Mouse (Mus musculus) adrenal gland, postnatal 36 days (tissue): ENCODE results near the gene Dkk2. TPM values are rescaled to one million over a fixed set of nuclear protein-coding genes. Genes with fewer than 3 reads are reported as not detected.
A peak's percentile ranks its signal among the peaks of the same experiment; 100 is the strongest.
"Not testable (repeated sequence)": the region's sequence is repeated elsewhere in the genome, so short reads cannot be mapped to it uniquely, and the experiment has no call there.

Experiments used
- DNase-seq, 2 experiments: peaks; one replicate each; pipeline ENCODE4 v3.0.0; 2021; ENCODE audit warnings: mixed read lengths in 1 of 2
- long read RNA-seq, 2 experiments: library from polyadenylated mRNA; stranded (forward); transcript quantifications; one replicate each; pipeline ENCODE4 v2.0.0; 2021; ENCODE audit warnings: borderline sequencing depth in 2 of 2
- total RNA-seq, 2 experiments: library from RNA; stranded (reverse); gene quantifications; 2 replicates each; pipeline ENCODE4 v1.2.3; 2021

Dkk2 gene
- total RNA-seq: 1 to 10 TPM; 3.4 to 4.0 TPM
- long read RNA-seq, experiment 1, transcript Dkk2-201 (4 exons, 3,705 nt): major isoform, 5 of 7 reads
- long read RNA-seq, experiment 1, partial matches to known transcripts: 1 of 7 reads
- long read RNA-seq, experiment 1, other reads (novel, unspliced or antisense): 1 of 7 reads
- long read RNA-seq, experiment 2: 0 reads

DNA sequence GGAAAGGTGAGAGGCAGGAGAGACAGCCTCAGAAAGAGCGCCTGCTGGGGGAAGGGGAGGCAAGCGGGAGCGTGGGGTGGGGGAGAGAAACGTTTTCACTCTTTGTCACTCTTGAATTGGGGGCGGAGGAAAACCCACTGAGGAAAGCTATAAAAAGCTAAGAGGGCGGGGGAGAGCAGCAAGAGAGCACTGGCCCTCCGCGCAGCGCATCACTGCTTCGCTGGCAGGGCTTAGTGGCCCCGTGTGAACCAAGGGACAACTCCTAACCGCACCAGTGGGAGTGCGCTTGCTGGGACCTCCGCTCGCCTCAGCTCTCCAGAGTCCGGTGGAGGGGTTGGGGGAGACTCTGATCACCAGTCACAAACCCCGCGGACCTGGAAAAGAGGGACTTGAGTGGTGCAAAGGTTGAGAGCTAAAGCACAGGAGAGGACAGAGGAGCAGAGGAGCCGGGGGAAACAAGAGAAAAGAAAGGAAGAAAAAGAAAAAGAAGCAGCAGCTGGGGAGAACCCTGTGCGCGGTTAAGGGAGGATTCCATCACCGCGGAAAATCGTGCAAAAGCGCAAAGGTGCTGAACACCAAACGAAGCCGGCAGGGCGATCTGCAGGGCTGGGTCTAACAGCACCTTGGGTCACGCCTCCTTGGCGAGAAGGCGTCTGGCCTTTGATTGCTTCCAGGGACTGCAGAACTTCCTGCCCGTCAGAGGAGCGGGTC is at the start of gene Dkk2:
Dkk2 (plus strand) TSS at position 181 of the 711 bp plus-strand sequence.
- DNase-seq: peak; percentile 10 to 15

DNA sequence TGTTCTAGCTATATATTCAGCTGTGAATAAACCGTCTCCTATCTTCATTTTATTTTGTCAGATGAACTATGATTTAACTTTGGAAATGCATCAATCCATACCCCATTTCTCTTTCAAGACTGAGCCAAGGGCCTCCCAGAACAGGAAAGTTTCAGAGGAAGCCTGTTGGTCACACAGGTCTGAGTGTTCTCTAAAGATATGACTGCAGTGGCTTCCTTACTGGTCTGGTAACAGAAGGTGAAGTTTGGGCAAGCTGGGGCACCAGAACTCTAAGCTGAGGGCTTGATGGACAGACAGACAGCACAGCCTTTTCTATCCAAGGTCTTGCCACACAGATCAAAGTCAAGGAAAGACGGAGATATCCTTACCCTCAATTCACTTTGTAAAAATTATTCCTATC is 48.4 kb upstream of the Dkk2 start:
- DNase-seq: no peak

GRCm38 (mm10) chr3:132037670-132038069 is 47.4 kb upstream of the Dkk2 start:
- no peak for DNase-seq

GRCm38 (mm10) chr3:132040066-132040465 is 45.0 kb upstream of the Dkk2 start:
- DNase-seq: no peak

DNA sequence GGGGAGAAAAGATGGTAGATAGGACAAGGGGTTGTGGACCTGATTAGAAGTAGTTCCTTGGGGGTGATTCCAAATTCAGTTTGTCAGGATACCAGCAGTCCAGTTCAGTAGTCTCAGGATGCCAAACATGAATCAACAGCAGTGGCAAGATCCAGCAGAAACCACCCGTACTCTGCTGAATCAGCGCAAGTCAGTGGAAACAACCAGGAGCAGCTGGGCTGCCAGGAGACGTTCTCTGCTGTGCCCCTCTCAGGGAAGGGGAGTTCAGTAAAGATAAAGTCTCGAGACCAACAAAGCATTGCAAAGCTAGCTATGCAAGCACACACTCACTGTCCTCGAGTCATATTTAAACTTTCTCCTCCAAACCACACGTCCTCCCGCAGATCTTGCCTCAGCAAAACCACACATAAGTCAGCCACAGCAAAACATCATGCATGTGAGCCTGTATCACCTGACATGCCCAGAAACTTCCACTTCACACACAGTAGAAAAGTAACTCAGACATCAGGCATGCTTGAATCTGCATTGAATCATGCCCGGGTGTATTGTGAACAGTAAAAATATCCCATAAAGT is 34.1 kb upstream of the Dkk2 start:
- DNase-seq: no peak

DNA sequence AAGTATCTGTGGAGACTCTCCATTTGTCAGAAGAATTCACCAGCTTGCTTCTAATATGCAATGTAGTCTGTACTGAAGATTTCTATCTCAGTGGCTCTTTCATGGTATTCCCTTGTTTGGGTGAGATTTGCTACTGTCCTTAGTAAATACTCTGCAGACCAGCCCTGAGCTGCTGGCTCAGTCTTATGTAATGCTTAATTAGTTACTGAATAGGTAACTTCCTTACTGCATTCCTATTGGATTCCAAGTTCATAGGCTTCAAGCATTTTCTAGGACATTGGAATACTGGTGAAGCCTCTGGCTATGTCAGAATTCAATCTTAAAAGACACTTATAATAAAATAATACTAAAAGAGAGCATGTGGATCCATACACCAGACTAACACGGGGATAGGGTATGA is 22.3 kb upstream of the Dkk2 start:
- not testable (repeated sequence) for DNase-seq

- no peak for DNase-seq
Measured at GRCm38 (mm10) chr3:132063374-132063773, 21.7 kb upstream of the Dkk2 start.

DNA sequence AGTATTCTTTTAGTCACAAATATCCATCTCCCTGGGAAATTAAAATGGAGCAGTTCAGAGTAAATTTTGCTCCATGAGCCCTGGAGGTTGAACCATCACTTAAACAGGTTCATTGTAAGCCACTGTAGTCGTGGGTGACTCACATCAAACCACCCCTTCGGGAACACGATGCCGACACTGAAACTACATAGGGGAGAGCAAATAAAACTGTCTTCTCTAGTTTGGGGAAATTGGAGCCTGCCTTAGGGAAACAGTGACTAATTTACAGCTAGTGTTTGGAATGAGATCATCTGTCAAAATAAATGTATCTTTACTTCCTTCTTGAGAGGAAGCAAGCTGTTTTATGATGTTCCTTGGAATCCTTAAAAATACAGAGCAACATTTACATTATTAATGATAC is 21.1 kb upstream of the Dkk2 start:
- no peak for DNase-seq

DNA sequence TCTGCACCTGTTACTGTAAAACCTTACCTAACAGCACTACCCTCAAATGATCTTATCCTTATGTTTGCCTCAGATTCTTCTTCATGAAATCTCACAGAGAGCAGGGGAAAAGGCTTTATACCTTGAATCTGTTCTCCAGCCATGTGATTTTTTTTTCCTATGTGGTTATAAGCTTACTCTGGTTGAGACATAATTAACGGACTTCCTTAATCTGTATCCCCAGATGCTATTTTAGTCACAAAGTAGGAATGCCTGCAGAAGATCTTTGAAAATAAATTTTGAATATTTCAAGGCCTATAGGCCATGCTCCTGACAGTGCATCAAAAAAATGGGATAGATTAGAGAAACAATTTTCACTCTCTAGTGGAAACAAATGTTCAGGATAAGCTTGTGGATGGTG is 20.2 kb upstream of the Dkk2 start:
- DNase-seq: no peak

DNA sequence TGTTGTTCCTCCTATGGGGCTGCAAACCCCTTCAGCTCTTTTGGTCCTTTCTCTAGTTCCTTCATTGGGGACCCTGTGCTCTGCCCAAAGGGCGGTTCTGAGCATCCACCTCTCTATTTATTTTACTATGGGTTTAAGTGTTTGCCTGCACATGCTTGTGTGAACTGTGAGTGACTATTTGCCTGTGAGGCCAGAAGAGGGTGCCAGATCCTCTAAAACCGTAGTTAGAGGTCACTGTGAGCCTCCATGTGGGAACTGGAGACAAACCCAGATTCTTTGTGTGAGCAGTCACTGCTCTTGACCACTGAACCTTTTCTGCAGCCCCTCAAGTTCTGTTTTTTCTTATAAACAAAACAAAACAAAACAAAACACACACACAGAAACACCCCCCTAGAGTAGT is 14.1 kb upstream of the Dkk2 start:
- peak in 1 of 2 experiments; percentile 29 for DNase-seq

- DNase-seq: peak; percentile 64 to 77
Measured at GRCm38 (mm10) chr3:132084018-132084417, 1.1 kb upstream of the Dkk2 start.

- no peak for DNase-seq
Measured at GRCm38 (mm10) chr3:132084680-132085079, 412 bp upstream of the Dkk2 start.

DNA sequence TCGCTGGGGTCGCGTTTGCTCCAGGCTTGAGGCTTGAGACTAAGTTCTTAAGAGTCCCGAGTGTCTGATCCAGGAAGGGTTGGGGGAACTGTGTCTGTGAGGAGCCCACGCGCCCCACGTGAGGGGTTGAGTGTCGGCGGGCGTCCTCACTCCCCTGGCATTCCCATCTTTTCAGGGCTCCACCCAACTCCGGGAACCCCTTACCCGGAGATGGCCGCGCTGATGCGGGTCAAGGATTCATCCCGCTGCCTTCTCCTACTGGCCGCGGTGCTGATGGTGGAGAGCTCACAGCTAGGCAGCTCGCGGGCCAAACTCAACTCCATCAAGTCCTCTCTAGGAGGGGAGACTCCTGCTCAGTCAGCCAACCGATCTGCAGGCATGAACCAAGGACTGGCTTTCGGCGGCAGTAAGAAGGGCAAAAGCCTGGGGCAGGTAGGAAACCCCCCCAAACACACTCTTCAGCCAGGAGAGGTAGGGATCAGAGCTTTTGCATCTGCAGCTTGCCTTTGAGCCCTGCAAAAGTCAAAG is 795 bp downstream of the Dkk2 start:
- no peak for DNase-seq

GRCm38 (mm10) chr3:132086461-132086860 is 1.4 kb downstream of the Dkk2 start:
- DNase-seq: no peak

- peak; percentile 10 to 33 for DNase-seq
Measured at GRCm38 (mm10) chr3:132087011-132087486, 2.0 kb downstream of the Dkk2 start.

DNA sequence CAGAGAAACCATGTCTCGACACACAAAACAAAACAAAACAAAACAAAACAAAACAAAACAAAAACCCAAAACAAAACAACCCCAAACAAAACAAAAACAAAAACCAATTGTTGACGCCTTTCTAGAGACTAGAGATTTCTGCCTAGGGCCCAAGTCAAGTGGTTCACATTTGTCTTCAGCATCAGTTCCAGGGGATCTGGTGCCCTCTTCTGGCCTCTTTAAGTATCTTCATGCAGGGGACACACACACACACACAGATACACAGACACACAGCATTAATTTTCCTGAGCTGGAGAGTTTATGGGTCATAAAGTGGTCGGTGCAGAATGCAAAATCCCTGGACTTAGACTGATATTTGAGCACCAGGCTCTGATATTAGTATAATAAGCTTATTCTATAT is 7.9 kb downstream of the Dkk2 start:
- DNase-seq: no peak

DNA sequence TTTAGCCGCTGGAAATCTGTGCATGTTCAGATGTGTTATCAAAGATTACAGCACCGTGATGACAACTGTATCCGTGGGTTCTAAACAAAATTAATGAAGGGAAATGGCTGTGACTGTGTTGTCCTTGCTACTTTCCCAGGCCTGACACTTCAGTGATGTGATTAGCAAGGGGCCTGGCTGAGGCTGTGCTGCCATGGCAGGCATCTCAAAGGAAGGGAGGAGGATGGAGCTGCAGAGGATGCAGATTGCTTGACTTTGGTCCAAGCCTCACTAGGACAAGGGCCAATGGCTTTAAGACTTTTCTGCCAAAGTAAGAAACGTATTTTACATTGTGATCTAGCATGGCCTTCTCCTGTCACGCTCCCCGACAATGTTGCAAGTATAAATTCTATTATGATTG is 11.2 kb downstream of the Dkk2 start:
- no peak for DNase-seq

DNA sequence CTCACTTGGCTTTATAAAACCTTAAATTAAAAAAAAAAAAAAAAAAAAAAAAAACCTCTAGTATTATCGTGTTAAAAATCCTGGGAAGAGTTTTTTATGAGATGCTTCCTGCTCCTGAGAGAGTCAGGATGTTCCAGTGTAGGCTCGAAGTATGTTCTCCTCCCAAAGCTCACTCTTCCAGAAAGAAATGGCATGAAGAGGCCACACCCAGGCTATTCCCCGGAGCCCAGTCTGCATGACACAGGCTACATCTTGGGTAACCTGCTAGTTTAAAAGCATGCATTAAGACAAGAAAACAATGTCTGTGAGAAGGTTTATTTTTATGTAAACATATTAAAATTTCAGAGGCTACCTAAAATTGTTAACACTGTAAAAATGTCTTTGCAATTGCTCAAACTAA is 15.7 kb downstream of the Dkk2 start:
- no peak for DNase-seq

DNA sequence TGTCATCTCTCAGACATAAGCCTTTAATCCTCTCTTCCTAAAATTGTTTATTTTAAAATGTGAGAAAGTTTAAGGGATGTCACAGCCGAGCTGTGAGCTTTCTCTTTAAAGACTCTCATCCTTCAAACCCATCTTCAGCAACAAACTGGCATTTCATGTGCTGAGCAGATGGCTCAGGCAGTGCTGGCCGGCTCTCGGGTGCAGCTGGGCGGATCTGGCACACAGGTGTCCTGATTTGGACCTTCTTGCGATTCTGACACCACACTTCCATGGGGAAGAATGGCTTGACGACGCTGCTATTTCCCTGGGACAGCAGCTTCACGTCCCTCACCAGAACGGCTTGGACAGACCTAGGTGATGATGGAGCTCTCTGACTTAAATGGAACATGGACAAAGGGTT is 17.9 kb downstream of the Dkk2 start:
- DNase-seq: no peak

GRCm38 (mm10) chr3:132103454-132103853 is 18.4 kb downstream of the Dkk2 start:
- DNase-seq: peak in 1 of 2 experiments; percentile 7

GRCm38 (mm10) chr3:132115772-132116511 is 30.9 kb downstream of the Dkk2 start:
- no peak for DNase-seq

DNA sequence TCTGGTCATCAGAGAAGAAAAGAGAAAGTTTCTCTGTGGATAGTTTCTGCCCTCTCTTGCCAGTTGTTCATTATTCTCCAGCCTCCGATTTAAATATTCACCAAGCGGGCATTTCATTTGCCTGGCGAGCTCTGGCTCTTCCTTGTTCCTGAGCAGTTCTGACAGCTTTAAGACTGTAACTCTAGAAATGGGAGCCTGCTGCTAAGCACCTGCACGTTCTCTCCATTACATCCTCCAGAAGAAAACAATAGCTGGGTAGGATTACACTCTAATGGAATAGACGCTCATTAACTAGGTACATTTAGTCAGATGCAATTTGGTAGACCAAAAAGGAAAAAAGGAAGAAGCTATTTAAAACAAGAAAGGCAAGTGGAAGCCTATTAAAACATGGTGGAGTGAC is 36.3 kb downstream of the Dkk2 start:
- no peak for DNase-seq

GRCm38 (mm10) chr3:132122581-132122980 is 37.5 kb downstream of the Dkk2 start:
- no peak for DNase-seq
